Mouse (Mus musculus) retina, embryonic 14.5 days (tissue): ENCODE results near the gene Pm20d1.

Source experiments
- DNase-seq: peaks from one replicate; pipeline ENCODE4 v3.0.0-alpha.2; 2015; ENCODE audit warnings: low spot score

Pm20d1 gene

GRCm38 (mm10) chr1:131797202-131797909 is at the start of gene Pm20d1:
Pm20d1 (plus strand) TSS chr1:131797381.
- DNase-seq, result peak; percentile 59

GRCm38 (mm10) chr1:131747761-131748160 is 49.4 kb upstream of the Pm20d1 start:
- DNase-seq, result no peak

GRCm38 (mm10) chr1:131748636-131749035 is 48.5 kb upstream of the Pm20d1 start:
- no peak for DNase-seq

GRCm38 (mm10) chr1:131749706-131750545 is 47.3 kb upstream of the Pm20d1 start:
- DNase-seq, result no peak

- peak; percentile 20 for DNase-seq
Observed at GRCm38 (mm10) chr1:131751181-131751890, 45.8 kb upstream of the Pm20d1 start.

- no peak for DNase-seq
Observed at GRCm38 (mm10) chr1:131751891-131752311, 45.3 kb upstream of the Pm20d1 start.

GRCm38 (mm10) chr1:131754212-131754829 is 42.9 kb upstream of the Pm20d1 start:
- no peak for DNase-seq

- DNase-seq, result no peak
Observed at GRCm38 (mm10) chr1:131754916-131755315, 42.3 kb upstream of the Pm20d1 start.

GRCm38 (mm10) chr1:131757211-131757610 is 40.0 kb upstream of the Pm20d1 start:
- DNase-seq, result no peak

GRCm38 (mm10) chr1:131758796-131759195 is 38.4 kb upstream of the Pm20d1 start:
- DNase-seq, result no peak

GRCm38 (mm10) chr1:131759667-131760427 is 37.3 kb upstream of the Pm20d1 start:
- no peak for DNase-seq

GRCm38 (mm10) chr1:131760428-131760820 is 36.8 kb upstream of the Pm20d1 start:
- DNase-seq, result no peak

GRCm38 (mm10) chr1:131761079-131761831 is 35.9 kb upstream of the Pm20d1 start:
- no peak for DNase-seq

GRCm38 (mm10) chr1:131763683-131764082 is 33.5 kb upstream of the Pm20d1 start:
- no peak for DNase-seq

GRCm38 (mm10) chr1:131764581-131765338 is 32.4 kb upstream of the Pm20d1 start:
- no peak for DNase-seq

GRCm38 (mm10) chr1:131765357-131766001 is 31.7 kb upstream of the Pm20d1 start:
- peak; percentile 91 for DNase-seq

GRCm38 (mm10) chr1:131769296-131769695 is 27.9 kb upstream of the Pm20d1 start:
- DNase-seq, result no peak

GRCm38 (mm10) chr1:131770656-131771055 is 26.5 kb upstream of the Pm20d1 start:
- DNase-seq, result no peak

- DNase-seq, result no peak
Observed at GRCm38 (mm10) chr1:131771440-131771839, 25.7 kb upstream of the Pm20d1 start.
